Mouse (Mus musculus) heart, postnatal 14 days (tissue): ENCODE data around the gene Abhd17a. TPM values are rescaled to one million over a fixed set of nuclear protein-coding genes. Genes with fewer than 3 reads are reported as not detected.
"Not testable (repeated sequence)": the region's sequence is repeated elsewhere in the genome, so short reads cannot be mapped to it uniquely, and the experiment has no call there.

Experiments used
- DNase-seq, 2 experiments: peaks; one replicate each; pipeline ENCODE4 v3.0.0; 2021 to 2022
- intact Hi-C: fragments of 180-260 bp; cut with DNase I; formaldehyde crosslinking; loops from one replicate; pipeline ENCODE4 v1.15.1; 2025
- total RNA-seq, 2 experiments: library from RNA; stranded (reverse); gene quantifications; 2 replicates each; pipeline ENCODE4 v1.2.3; 2021

The Abhd17a gene
- total RNA-seq, 2 experiments from 2014 or later = 73.0 to 75.1 TPM

GRCm38 (mm10) chr10:80610116-80610785 lies 20.1 kb upstream of the Abhd17a start:
- intact Hi-C loops = loop anchor here (2.0 kb wide), 2 partner anchors 31 to 75 kb away; no protein-coding TSS in a partner anchor
- no peak for DNase-seq

DNA sequence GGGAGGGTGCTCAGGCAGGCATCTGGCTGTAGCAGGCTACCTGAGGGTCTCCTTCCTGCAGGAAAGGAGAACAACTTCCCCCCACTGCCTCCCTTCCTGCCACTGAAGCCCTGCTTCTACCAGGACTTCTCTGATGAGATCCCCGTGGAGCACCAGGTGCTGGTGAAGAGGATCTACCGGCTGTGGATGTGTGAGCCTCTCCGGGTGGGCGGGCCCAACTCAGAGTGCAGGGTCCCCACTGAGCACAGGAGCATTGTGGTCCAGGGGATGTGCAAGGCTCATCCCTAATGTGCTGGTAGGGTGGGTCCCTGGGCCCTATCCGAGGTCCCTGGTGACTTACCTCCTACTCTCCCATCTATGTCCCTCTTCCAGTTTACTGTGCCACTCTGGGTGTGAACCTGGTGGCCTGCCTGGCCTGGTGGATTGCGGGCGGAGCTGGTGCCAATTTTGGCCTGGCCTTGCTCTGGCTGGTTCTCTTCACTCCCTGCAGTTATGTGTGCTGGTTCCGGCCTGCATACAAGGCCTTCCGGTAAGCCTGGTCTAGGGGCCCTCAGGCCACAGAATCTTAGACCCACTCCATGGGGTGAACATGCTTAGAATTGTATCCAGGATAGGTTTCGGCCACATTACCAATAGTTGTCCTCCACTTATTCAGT lies 19.3 kb upstream of the Abhd17a start:
- no peak for DNase-seq
- intact Hi-C loops = no loop called here

DNA sequence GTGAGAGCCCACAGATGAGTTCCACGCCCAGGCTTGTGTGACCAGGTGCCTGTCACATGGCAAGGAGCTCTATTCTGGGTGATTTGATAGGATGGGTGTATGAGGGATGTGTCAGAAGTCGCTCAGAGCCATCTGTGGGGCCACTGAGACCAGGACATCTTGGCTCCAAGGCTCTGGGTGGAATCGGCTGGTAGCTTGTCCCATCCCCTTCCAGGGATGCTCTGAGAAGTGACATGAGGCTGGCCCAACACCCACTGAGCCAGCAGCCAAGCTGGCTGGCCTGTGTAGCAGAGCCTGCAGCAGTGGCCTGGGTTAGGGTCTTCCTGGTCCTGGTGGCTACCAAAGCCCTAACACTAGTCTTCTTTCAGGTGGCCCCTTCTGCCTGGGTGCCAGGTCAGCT lies 18.3 kb upstream of the Abhd17a start:
- no peak for DNase-seq
- intact Hi-C loops = no loop called here

DNA sequence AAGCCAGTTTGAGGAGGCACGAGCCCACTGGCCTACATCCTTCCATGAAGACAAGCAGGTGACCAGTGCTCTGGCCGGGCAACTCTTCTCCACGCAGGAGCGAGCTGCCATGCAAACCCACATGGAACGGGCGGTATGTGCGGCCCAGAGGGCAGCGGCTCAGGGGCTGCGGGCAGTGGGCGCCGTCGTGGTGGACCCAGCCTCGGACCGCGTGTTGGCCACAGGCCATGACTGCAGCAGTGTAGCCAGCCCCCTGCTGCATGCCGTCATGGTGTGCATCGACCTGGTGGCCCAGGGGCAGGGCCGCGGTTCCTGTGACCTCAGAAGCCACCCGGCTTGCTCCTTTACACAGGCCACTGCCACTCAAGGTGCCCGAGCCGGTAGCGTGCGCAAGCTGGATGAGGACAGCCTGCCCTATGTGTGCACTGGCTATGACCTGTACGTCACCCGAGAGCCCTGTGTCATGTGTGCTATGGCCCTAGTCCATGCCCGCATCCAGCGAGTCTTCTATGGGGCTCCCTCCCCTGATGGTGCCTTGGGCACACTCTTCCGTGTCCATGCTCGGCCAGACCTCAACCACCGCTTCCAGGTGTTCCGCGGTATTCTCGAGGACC lies 16.7 kb upstream of the Abhd17a start:
- no peak for DNase-seq
- intact Hi-C loops = no loop called here

- intact Hi-C loops = no loop called here
- no peak for DNase-seq
Observed at GRCm38 (mm10) chr10:80606306-80606705, 16.2 kb upstream of the Abhd17a start.

DNA sequence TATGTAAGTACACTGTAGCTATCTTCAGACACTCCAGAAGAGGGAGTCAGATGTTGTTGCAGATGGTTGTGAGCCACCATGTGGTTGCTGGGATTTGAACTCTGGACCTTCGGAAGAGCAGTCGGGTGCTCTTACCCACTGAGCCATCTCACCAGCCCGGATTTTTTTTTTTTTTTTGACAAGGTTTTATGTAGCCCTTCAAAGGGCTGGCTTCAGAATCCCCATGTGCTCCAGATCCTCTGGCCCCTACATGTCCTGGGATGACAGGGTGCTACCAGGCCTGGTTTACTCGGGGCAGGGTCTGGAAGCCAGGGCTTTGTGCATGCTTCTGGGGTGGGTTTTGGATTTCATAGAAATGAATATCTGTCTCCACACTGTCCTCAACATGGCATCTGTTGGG lies 15.6 kb upstream of the Abhd17a start, which contains the start of gene Gm49322:
Gene Gm49322 (plus strand): TSS at position 301 of the 400 bp plus-strand sequence.
- intact Hi-C loops, DNase-seq: not testable (repeated sequence)

DNA sequence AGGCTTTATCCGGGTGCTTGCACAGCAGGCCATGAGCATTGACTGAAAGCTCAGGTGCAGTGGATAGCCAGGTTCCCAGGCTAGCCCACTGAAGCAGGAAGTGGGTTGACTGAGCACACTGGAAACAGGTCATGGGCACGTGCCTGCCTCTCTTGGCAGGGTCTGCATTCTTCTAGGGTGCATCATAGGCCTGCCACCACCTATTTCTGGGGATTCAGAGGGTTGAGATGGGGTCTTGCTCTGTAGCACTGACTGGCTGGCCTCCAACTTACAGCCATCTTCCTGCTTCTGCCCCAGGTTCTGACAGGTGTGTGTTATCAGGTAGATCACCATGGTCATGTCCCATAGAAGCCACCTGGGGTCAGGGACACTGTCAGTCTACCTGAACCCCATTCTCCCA lies 14.8 kb upstream of the Abhd17a start:
- DNase-seq = no peak
- intact Hi-C loops = no loop called here

DNA sequence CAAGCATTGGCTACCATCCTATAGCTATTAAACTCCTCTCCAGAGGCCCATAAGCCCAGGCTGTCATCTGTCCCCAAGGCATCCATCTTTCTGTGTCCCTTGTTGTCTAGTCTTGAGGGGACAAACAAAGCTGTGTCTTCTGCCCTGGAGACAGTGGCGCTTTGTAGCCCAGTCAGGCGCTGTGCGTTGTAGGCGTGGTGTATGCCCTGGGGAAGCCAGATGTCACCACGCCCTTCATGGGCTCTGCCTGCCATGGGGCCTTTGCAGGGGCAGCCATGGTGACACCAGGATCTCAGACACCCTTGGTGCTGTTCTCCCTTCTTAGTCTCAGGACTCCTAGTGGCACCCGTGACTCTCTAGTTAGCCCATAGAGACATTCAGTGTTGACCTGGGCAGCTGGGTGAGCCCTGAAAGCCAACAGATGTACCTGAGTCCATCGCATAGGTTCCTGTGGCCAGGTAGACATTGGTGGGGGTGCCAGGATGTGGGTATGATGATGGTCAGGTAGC lies 13.9 kb upstream of the Abhd17a start:
- DNase-seq = no peak
- intact Hi-C loops = no loop called here

DNA sequence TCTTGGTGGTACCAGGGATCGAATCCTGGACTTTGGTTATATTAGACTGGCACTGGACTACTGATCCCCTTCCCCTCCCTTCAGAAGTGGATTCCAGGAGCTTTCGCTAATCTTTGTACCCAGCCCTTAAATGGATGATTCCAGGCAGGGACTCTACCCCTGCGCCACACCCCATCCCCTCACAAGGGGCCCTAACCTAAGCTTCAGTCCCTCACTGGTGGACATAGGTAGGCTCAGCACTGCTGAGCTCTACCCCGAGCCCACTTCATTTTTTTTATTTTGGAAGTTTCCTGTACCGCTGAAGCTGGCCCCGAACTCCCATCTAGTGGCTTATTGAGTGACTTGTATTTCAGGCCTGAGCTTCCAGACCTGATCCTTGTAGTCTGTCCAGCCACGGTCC lies 13.2 kb upstream of the Abhd17a start:
- intact Hi-C loops = loop anchor here (2.0 kb wide), 1 partner anchor 25 kb away; no protein-coding TSS in a partner anchor
- no peak for DNase-seq

DNA sequence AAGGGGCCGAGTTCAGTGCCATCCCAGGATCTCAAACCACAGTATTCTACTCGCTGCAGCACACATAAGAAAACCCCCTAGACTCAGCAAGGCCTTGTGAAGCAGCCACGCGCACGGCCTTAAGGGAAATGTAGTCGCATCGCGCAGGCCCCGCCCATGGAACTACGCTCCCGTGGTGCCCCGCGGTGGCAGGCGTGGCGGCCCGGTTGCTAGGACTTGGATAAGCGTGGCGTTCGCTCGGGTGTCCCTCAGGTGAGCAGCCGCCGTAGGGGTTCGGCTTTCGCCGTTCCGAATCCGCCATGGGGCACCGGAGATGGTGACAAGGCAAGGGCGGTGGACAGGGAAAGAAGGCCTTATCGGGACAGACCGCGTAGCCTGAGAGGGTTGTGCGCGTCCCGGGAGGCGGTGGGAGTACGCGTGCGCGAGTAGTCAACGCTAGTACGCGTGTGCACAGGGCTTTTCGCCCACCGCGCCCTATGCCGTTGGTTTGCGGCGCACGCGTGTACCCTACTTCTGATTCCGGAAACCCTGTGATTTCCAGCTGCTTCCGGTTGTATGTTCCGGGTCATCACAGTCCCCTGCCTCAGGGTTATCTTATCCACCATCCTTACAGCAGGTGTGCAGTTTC lies 12.7 kb upstream of the Abhd17a start, which contains the start of the genes Scamp4 and Adat3:
Gene Scamp4 (plus strand): TSS at position 175 of the 628 bp plus-strand sequence.
Gene Adat3 (plus strand): TSS at position 183 of the 628 bp plus-strand sequence.
- intact Hi-C loops = loop anchor here (2.0 kb wide), 1 partner anchor 24 kb away; no protein-coding TSS in a partner anchor
- peak; percentile 92 to 93 for DNase-seq

- DNase-seq = no peak
- intact Hi-C loops = no loop called here
Observed at GRCm38 (mm10) chr10:80596318-80596717, 6.2 kb upstream of the Abhd17a start.

DNA sequence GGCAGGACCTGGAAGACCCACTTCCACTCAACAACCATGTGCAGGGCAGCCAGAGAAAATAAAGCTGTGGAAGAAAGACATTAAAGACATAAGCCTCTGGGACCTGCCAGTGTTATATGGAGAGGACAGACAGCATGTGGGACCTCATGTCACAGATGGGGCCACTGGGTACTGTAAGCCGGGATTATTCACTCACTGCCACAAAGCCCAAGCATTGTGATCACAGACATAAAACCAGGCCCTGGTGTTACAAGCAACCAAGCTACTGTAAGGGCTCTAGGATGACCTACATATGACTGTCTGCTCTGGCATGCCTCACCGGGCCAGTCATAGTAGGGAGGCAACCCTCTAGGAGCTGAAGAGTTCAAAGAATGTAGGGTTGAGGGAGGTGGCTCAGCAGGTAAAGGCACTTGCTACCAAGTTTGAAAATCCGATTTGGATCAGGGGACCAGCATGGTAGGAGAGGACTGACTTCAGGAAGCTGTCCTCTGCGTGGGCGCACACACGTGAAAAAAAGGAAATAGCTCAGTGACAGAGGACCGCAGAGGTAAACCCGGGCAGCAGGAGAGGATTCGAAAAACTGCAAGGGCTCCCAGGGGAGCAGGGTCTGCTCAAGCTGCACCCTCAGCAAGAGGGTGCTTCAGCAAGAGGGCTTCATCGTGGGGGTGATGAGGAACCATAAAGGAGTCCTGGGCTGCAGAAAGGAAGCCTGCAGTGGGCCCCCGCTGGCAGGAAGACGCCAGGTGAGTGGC lies 838 bp downstream of the Abhd17a start:
- DNase-seq = no peak
- intact Hi-C loops = no loop called here

GRCm38 (mm10) chr10:80587305-80587657 lies 2.9 kb downstream of the Abhd17a start:
- DNase-seq = peak; percentile 54 to 61

DNA sequence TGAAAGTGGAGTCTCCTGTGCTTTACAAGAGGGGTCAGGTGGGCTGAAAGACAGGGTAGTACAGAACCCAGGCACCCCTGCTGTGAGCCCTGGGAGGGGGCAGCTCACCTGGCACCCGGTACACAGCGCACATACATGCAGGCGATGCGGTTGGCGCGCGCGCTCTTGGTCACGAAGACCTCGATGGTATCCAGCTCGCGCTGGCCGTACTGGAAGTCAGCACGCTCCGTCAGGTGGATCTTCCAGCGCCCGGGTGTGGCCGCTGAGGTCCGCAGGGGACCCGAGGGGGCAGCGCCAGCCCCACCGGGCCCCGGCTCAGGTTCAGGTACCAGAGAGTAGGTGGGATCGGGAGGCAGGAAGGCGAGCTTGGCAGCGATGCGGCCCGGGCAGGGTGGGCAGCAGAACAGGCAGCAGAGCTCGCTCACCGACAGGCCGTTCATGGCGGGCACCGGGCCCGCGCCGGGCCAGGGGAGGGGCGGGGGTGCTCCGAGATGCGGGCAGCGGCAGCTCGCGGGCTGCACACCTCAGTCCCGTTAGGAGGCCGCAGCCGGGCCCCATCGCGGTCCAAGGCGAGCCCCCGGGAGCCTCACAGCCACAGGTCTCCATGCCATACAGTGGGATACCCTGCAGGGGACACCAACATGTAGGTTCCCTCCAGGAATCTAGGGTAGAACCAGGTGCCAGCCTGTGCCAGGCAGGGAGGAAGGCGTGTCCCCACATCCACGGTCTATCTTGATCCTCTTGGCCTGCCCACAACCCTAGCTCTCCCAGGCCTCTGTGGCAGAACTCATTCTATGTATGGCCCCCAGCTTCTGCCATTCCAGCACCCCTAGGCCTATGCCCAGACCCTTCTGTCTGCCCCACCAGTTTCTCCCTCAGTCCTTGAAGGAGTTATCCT lies 3.5 kb downstream of the Abhd17a start:
- intact Hi-C loops = no loop called here
- no peak for DNase-seq

More at GRCm38 (mm10) chr10:80587305-80587657, 2.9 kb downstream of the Abhd17a start:
- intact Hi-C loops = no loop called here

DNA sequence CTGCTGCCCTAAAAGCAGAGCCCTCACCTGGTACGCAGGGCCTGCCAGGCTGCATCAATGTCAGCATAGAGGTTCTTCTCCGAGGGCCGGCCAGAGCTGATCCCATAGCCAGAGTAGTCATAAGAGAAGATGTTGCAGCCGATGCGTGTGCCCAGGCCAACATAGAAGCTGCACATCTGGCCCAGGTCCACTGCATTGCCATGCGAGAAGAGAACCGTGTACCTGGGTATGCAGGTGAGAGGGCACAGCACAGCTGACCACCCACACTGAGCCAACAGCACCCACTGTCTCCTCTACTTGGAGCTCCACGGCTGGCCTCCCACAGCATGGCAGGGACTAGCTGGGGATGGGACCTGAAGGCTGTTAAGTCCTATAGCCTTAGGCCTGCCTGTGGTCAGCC lies 4.6 kb downstream of the Abhd17a start:
- intact Hi-C loops = no loop called here
- no peak for DNase-seq

DNA sequence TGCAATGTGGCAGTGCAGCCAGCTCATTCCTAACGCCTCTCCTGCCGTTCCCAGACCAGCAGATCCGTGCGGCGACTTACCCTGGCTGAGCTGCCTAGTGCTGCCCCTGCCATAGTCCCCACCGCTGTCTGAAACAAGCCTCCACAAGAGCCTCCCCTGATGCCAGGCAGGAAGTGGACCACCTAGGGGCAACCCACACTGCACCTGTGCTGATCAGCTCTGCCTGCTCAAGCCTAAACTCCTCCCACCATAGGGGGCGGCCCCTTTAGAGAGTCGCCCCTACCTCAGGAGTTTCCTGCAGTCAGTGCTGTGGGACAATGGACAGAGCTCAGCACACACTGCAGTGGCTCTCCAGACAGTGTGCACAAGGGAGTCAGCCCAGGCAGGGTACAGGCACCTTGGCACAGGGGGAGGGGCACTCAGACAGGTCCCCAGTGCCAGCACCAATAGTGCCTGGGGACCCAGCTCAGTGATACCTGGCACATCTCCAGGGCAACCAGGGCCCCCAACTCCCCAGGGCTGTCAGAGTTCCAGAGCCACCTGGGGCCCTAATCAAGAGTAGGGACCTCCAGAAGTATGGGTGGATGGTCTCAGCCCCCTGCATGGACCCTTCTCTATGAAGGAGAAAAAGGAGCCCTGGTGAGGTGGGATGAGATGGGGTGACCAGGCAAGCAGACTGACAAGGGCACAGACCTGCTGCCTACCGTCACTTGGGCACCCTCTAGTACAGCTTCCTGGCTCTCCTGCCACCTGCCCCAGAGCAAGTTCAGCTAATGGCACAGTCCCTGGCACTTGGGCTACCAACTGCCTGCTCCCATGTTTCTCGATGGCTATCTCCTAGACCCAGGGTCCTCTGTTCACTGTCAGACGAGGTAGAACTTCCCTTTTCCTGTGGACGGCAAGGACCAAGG lies 5.2 kb downstream of the Abhd17a start:
- DNase-seq = no peak
- intact Hi-C loops = no loop called here

- intact Hi-C loops = no loop called here
- DNase-seq = peak; percentile 35 to 44
Observed at GRCm38 (mm10) chr10:80584045-80584488, 6.1 kb downstream of the Abhd17a start.

DNA sequence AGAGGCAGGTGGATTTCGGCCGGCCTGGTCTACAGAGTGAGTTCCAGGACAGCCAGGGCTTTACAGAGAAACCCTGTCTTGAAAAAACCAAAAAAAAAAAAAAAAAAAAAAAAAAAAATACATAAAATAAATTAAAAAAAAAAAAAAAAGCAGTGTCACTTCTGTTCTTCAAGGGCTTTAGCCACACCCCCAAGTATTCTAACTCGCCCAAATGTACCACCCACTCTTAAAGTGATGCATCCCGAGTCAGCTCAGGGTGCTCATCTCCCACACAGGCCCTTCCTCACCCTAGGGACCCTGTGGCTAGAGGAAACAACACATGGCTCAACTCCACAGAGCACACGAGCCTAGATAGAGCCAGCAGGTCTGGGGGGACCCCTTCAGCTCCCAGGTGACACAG lies 7.1 kb downstream of the Abhd17a start:
- intact Hi-C loops = no loop called here
- no peak for DNase-seq
